Mouse (Mus musculus) lung, adult 2 months (tissue): ENCODE results near the gene Rbfox2.

Experiments
- CTCF ChIP-seq: fragments of 200-500 bp; IDR thresholded peaks from 2 replicates; pipeline ENCODE4 v1.5.1; 2011; ENCODE audit warnings: mild to moderate bottlenecking, low read length, control low read depth; ENCODE audit not compliant: insufficient read depth
- POLR2A ChIP-seq: fragments of 200-500 bp; IDR thresholded peaks from 2 replicates; pipeline ENCODE4 v1.6.1; 2011; ENCODE audit warnings: low read depth, mild to moderate bottlenecking, control low read depth, low read length, borderline replicate concordance; ENCODE audit errors: extremely low read depth

DNA sequence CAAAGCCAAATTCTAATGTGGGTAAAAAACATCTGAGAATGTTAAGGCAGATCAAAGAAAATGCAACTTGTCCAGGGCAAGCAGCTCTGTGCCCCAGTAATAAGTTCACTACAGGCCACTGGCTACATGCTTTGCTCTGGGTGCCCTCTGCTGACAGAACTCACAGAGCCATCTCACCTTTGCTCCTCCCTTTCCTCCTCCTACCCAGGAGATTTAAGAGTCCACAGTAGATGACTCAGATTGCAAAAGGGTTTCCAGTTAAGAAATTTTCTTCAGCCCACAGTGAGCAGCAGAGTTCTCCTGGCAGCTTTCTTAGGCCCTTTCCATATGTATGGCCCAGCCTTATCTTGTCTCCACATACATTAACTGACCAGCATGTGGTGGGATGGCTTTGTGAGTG, 86.7 kb downstream of the Rbfox2 start:
- TF ChIP-seq CTCF: peak; percentile 71
- TF ChIP-seq POLR2A: no peak
